Comparison of ENCODE assay signal across 28 mouse cellular contexts in the genomic region with DNA sequence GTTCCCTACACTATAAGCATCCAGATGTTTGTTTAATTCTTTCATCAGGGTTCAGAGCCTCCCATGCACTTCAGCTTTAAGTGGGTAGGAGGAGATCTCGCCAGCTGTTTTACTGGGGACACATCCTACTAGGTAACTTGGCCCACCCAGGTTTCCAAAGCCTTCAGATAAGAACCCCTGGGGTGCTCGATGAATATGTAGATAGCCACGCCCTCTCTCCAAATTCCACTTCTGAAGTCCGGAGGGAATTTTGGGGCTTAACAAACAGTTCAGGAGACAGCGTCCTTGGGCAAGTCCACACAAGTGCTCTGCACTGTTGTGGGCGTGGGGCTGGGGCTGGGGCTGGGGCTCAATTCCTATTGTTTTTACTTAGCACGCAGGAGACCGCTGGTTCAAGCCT. TPM values are rescaled to one million over a fixed set of nuclear protein-coding genes. Genes with fewer than 3 reads are reported as not detected.
DNase-seq lines count a peak whose midpoint lies in the region; ATAC-seq lines count a peak whose summit lies in the region.
"Had no signal": no experiment of that assay in that cellular context is flagged by ENCODE, and none has a peak within 500 bp of the region (broad histone marks: within the 10 kb centered on the region; RNA-seq: fewer than 3 reads in every experiment).

No protein-coding gene starts in this region.

- 0 out of 2 replicates have a peak, but pooled peaks have one; percentile 30 for ATAC-seq in lung, embryonic 16.5 days (ENCODE audit: low read depth)
- ATAC-seq: forebrain, embryonic 13.5 days; forebrain, embryonic 16.5 days; intestine, postnatal 0 days; Patski had no signal

- H3K4me2 ChIP-seq in lung, embryonic 16.5 days (ENCODE audit: low read depth, low read length), result no peak overlapping the region
- H3K4me2 ChIP-seq: embryonic facial prominence, embryonic 13.5 days; forebrain, embryonic 13.5 days; hindbrain, embryonic 12.5 days; hindbrain, embryonic 15.5 days had no signal

- peaks cover 44% of the 10 kb centered on the region for H3K27me3 ChIP-seq in lung, embryonic 16.5 days (ENCODE audit: control insufficient read depth, insufficient read depth, low read depth, low read length)

- no peak overlapping the region for H3K27ac ChIP-seq in lung, embryonic 16.5 days (ENCODE audit: low read length)
- H3K27ac ChIP-seq: embryonic facial prominence, embryonic 13.5 days; forebrain, embryonic 10.5 days; forebrain, embryonic 13.5 days; heart, adult 2 months; heart, embryonic 10.5 days; hindbrain, embryonic 12.5 days; hindbrain, embryonic 15.5 days had no signal

- no peak for DNase-seq in lung, adult 18-20 months
- DNase-seq in ES-CJ7 (ENCODE audit: low read depth, low spot score) (peak; percentile 100), WW6 (ENCODE audit: low read depth, low spot score) (peak; percentile 92)
- no peak for DNase-seq in layer of hippocampus, postnatal 14 days (ENCODE audit: low spot score in 2 of 2)
- no peak for DNase-seq in kidney, postnatal 25 days
- DNase-seq: adrenal gland, postnatal 10 days; adrenal gland, postnatal 36 days; cerebellum, adult 18-20 months; cerebellum, adult 9-11 months; cerebellum, postnatal 25 days; gastrocnemius, postnatal 10 days; gastrocnemius, postnatal 36 days; heart, adult 2 months had no signal

- no peaks in the 10 kb centered on the region for H3K9me3 ChIP-seq in lung, embryonic 16.5 days (ENCODE audit: control insufficient read depth, low read length)
- H3K9me3 ChIP-seq: embryonic facial prominence, embryonic 13.5 days; forebrain, embryonic 10.5 days; forebrain, embryonic 13.5 days; G1E; heart, embryonic 10.5 days; hindbrain, embryonic 12.5 days; hindbrain, embryonic 15.5 days had no signal

- 16% methylated on average over 8 of the region's 8 CpGs for WGBS in lung, embryonic 16.5 days

- H3K4me1 ChIP-seq in lung, embryonic 16.5 days (replicated peaks; ENCODE audit: control insufficient read depth, insufficient read depth, low read length), result peaks cover 12% of the 10 kb centered on the region; the same call in 1 of the 2 replicates

- H3K9ac ChIP-seq in lung, embryonic 16.5 days (ENCODE audit: low read length), result no peak overlapping the region
- H3K9ac ChIP-seq: embryonic facial prominence, embryonic 13.5 days; forebrain, embryonic 13.5 days; hindbrain, embryonic 12.5 days; hindbrain, embryonic 15.5 days had no signal

- no peak overlapping the region for H3K4me3 ChIP-seq in lung, embryonic 16.5 days (ENCODE audit: low read length)
- H3K4me3 ChIP-seq: embryonic facial prominence, embryonic 13.5 days; forebrain, embryonic 10.5 days; forebrain, embryonic 13.5 days; heart, adult 2 months; heart, embryonic 10.5 days; hindbrain, embryonic 12.5 days; hindbrain, embryonic 15.5 days had no signal

- H3K36me3 ChIP-seq in lung, embryonic 16.5 days (ENCODE audit: control insufficient read depth, insufficient read depth, low read length), result no peaks in the 10 kb centered on the region
- H3K36me3 ChIP-seq: embryonic facial prominence, embryonic 13.5 days; forebrain, embryonic 10.5 days; G1E; heart, embryonic 10.5 days; hindbrain, embryonic 12.5 days; hindbrain, embryonic 15.5 days had no signal

RNA-seq across cellular contexts. Expression of a gene that starts 1.9 kb away (rescaled TPM):
- 0.16 and 0.20 TPM in 2 replicates for polyA plus RNA-seq in lung, embryonic 16.5 days (2015; fragmentation: Nextera tagmentation; extraction: Ambion mirVana)
- total RNA-seq in layer of hippocampus, postnatal 14 days (2021), result not detected
- total RNA-seq: adrenal gland, adult 18-20 months; adrenal gland, postnatal 36 days; common myeloid progenitor, adult 5-6 weeks; G1E; granulocyte monocyte progenitor cell, adult 5-6 weeks; hematopoietic stem cell, adult 5-6 weeks had no signal
- polyA plus RNA-seq: G1E, Patski had no signal

RNA-seq across cellular contexts. Expression of a gene that starts 32.6 kb away (rescaled TPM):
- polyA plus RNA-seq in lung, embryonic 16.5 days (2015; fragmentation: Nextera tagmentation; extraction: Ambion mirVana), result 49.4 and 49.9 TPM in 2 replicates
- total RNA-seq in layer of hippocampus, postnatal 14 days (2021), result 10 to 100 TPM; 16.5 to 22.1 TPM
- total RNA-seq: G1E; granulocyte monocyte progenitor cell, adult 5-6 weeks had no signal

RNA-seq across cellular contexts. Expression of a gene that starts 36.6 kb away (rescaled TPM):
- 58.4 and 58.5 TPM in 2 replicates for polyA plus RNA-seq in lung, embryonic 16.5 days (2015; fragmentation: Nextera tagmentation; extraction: Ambion mirVana)
- total RNA-seq in layer of hippocampus, postnatal 14 days (2021), result 10 to 100 TPM; 46.2 to 51.2 TPM

RNA-seq across cellular contexts. Expression of a gene that starts 59.7 kb away (rescaled TPM):
- 7.5 and 8.7 TPM in 2 replicates for polyA plus RNA-seq in lung, embryonic 16.5 days (2015; fragmentation: Nextera tagmentation; extraction: Ambion mirVana)
- total RNA-seq in layer of hippocampus, postnatal 14 days (2021), result 10 to 100 TPM; 18.7 to 21.6 TPM

Comparison
In these comparisons a context has a peak if more than half of its experiments do, and no peak if none do; other contexts are left out.
1. DNase-seq: peak in ES-CJ7 (single experiment) and WW6 (single experiment); none in lung, adult 18-20 months (0 of 2), layer of hippocampus, postnatal 14 days (0 of 2) and kidney, postnatal 25 days (0 of 2).